Mouse (Mus musculus) heart, embryonic 13.5 days (tissue): ENCODE results near the gene Iqch. TPM values are rescaled to one million over a fixed set of nuclear protein-coding genes. Genes with fewer than 3 reads are reported as not detected.
"Not testable (repeated sequence)": the region's sequence is repeated elsewhere in the genome, so short reads cannot be mapped to it uniquely, and the experiment has no call there.

Experiments used
- ATAC-seq: fragments of 200-750 bp; cut with Nextera tagmentation; 2 replicates; pipeline ENCODE4 v1.8.0; 2017; ENCODE audit warnings: moderate TSS enrichment; ENCODE audit not compliant: insufficient number of reproducible peaks, low FRiP score, low TSS enrichment; ENCODE audit errors: extremely low read depth
- H3K27ac ChIP-seq: fragments of 300-500 bp; sonication (generic); replicated peaks from 2 replicates; pipeline ENCODE4 v1.5.1; 2015; ENCODE audit warnings: moderate library complexity, mild to moderate bottlenecking, inconsistent platforms
- H3K27me3 ChIP-seq: fragments of 300-500 bp; sonication (generic); replicated peaks from 2 replicates; pipeline ENCODE4 v1.6.1; 2015; ENCODE audit warnings: mild to moderate bottlenecking, inconsistent platforms
- H3K36me3 ChIP-seq: fragments of 300-500 bp; sonication (generic); 2 replicates; pipeline ENCODE4 v1.6.1; 2015; ENCODE audit warnings: mild to moderate bottlenecking, inconsistent platforms
- H3K4me1 ChIP-seq: fragments of 300-500 bp; sonication (generic); 2 replicates; pipeline ENCODE4 v1.6.1; 2015; ENCODE audit warnings: inconsistent platforms
- H3K4me2 ChIP-seq: fragments of 300-500 bp; sonication (generic); 2 replicates; pipeline ENCODE4 v1.6.1; 2015; ENCODE audit warnings: inconsistent platforms, mild to moderate bottlenecking, moderate library complexity
- H3K4me3 ChIP-seq: fragments of 300-500 bp; sonication (generic); 2 replicates; pipeline ENCODE4 v1.5.1; 2015; ENCODE audit warnings: moderate library complexity, mild to moderate bottlenecking, inconsistent platforms
- H3K9ac ChIP-seq: fragments of 300-500 bp; sonication (generic); 2 replicates; pipeline ENCODE4 v1.6.1; 2015; ENCODE audit warnings: inconsistent platforms, mild to moderate bottlenecking, moderate library complexity
- H3K9me3 ChIP-seq: fragments of 300-500 bp; sonication (generic); 2 replicates; pipeline ENCODE4 v1.6.1; 2016; ENCODE audit warnings: inconsistent platforms
- WGBS: fragments of 180-500 bp; shearing (Covaris S2); methylation state at CpG from one replicate; pipeline ENCODE4 v1.1.7; 2015; ENCODE audit warnings: mixed read lengths; 5-methylcytosine and 5-hydroxymethylcytosine counted together
- polyA plus RNA-seq: library from polyadenylated mRNA; unstranded; fragments of >200 nt; fragmentation: Nextera tagmentation; extraction: Ambion mirVana; gene quantifications from 2 replicates; pipeline ENCODE4 v1.2.1, GENCODE M21; 2015

Gene Iqch
- polyA plus RNA-seq, 1 experiment from 2014 or later: not detected

DNA sequence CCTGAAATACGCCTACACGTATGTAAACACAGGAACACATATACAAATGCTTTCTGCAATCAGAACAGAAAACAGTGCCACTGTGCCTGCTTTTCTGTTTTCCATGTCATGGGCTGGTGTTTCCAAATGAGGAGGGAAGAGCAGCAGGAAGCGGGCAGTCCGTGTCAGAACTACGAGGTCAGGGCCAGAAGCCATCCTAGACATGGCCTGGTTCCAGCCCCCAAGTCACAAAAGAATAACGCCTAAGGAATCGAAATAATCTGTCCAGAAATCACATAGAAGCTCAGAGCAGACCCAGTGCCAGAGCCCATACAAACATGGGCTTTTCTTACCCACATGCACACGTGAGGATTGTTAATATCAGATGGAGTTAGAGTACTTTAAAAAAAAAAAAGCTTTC lies 45.4 kb downstream of the Iqch start:
- H3K4me3 ChIP-seq: no peak overlapping the region
- H3K27me3 ChIP-seq: peaks cover 9% of the 10 kb centered on the region
- H3K9me3 ChIP-seq: no peaks in the 10 kb centered on the region
- no peaks in the 10 kb centered on the region for H3K36me3 ChIP-seq
- no peak overlapping the region for H3K9ac ChIP-seq
- ATAC-seq: no peak
- H3K4me2 ChIP-seq: no peak overlapping the region
- H3K4me1 ChIP-seq: peaks cover 3% of the 10 kb centered on the region; the same call in 1 of the 2 replicates
- no peak overlapping the region for H3K27ac ChIP-seq
- 68% methylated on average over 8 of the region's 8 CpGs for WGBS

DNA sequence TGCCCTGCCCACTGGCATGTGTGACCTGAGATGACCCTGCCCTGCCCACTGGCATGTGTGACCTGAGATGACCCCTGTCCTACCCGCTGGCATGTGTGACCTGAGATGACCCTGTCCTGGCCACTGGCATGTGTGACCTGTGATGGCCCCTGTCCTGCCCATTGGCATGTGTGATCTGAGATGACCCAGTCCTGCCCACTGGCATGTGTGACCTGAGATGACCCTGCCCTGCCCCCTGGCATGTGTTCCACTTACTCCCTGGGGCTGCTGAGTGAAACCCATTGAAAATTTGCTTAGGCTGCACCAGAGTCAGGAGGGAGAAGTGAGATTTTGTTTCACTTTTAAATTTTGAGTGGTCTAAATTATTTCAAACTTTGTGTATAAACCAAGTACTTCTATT lies 46.0 kb downstream of the Iqch start:
- no peak overlapping the region for H3K9ac ChIP-seq
- H3K4me3 ChIP-seq: no peak overlapping the region
- peaks cover 6% of the 10 kb centered on the region for H3K27me3 ChIP-seq
- no peak for ATAC-seq
- H3K4me1 ChIP-seq: peaks cover 3% of the 10 kb centered on the region; the same call in 1 of the 2 replicates
- WGBS: 62% methylated on average over 1 of the region's 1 CpGs
- H3K27ac ChIP-seq: no peak overlapping the region
- H3K4me2 ChIP-seq: no peak overlapping the region
- no peaks in the 10 kb centered on the region for H3K36me3 ChIP-seq
- H3K9me3 ChIP-seq: no peaks in the 10 kb centered on the region

DNA sequence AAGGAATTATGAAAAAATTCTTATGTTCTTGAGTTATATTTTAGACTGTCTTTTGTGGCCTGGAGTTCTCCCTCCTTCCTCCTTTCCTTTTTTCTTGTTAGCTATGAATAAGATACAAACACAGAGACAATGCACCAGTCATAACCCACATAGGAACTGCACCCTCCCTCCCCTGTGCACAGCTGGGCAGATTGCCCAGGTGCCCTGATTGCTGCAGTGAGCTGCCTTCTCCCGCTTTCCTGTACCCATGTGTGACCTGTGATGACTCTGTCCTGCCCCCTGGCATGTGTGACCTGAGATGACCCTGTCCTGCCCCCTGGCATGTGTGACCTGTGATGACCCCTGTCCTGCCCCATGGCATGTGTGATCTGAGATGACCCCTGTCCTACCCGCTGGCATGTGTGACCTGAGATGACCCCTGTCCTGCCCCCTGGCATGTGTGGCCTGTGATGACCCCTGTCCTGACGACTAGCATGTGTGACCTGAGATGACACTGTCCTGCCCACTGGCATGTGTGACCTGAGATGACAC lies 46.8 kb downstream of the Iqch start:
- Histone ChIP-seq H3K27ac (no peak overlapping the region), H3K4me2 (no peak overlapping the region), H3K9ac (no peak overlapping the region), H3K27me3 (peaks cover 7% of the 10 kb centered on the region), H3K9me3 (no peaks in the 10 kb centered on the region), H3K36me3 (no peaks in the 10 kb centered on the region), H3K4me1 (peaks cover 3% of the 10 kb centered on the region; the same call in 1 of the 2 replicates), H3K4me3 (no peak overlapping the region)
- no peak for ATAC-seq
- 50% methylated on average over 3 of the region's 3 CpGs for WGBS

GRCm38 (mm10) chr9:63553628-63554027 lies 48.7 kb downstream of the Iqch start:
- Histone ChIP-seq H3K9ac (no peak overlapping the region), H3K4me3 (no peak overlapping the region), H3K4me2 (no peak overlapping the region), H3K27ac (no peak overlapping the region), H3K36me3 (no peaks in the 10 kb centered on the region), H3K9me3 (no peaks in the 10 kb centered on the region), H3K27me3 (peaks cover 12% of the 10 kb centered on the region; the same call in 1 of the 2 replicates), H3K4me1 (peaks cover 10% of the 10 kb centered on the region)
- 69% methylated on average over 3 of the region's 3 CpGs for WGBS
- ATAC-seq: no peak

- not testable (repeated sequence) for H3K27ac ChIP-seq, H3K4me1 ChIP-seq, ATAC-seq, H3K4me3 ChIP-seq, H3K9ac ChIP-seq, H3K4me2 ChIP-seq, H3K9me3 ChIP-seq, H3K36me3 ChIP-seq
- 77% methylated on average over 6 of the region's 6 CpGs for WGBS
- H3K27me3 ChIP-seq: peaks cover 13% of the 10 kb centered on the region; the same call in 1 of the 2 replicates
Observed at GRCm38 (mm10) chr9:63550701-63551100, 51.6 kb downstream of the Iqch start.

- no peak for ATAC-seq
- Histone ChIP-seq H3K4me3 (no peak overlapping the region), H3K9me3 (no peaks in the 10 kb centered on the region), H3K27ac (no peak overlapping the region), H3K9ac (no peak overlapping the region), H3K36me3 (no peaks in the 10 kb centered on the region), H3K4me2 (no peak overlapping the region), H3K27me3 (peaks cover 13% of the 10 kb centered on the region; the same call in 1 of the 2 replicates), H3K4me1 (peaks cover 7% of the 10 kb centered on the region)
- WGBS: 84% methylated on average over 5 of the region's 5 CpGs
Observed at GRCm38 (mm10) chr9:63548966-63549365, 53.3 kb downstream of the Iqch start.

- Histone ChIP-seq H3K27me3 (0 out of 2 replicates have a peak, but pooled peaks cover 3% of the 10 kb centered on the region), H3K4me3 (no peak overlapping the region), H3K4me1 (no peaks in the 10 kb centered on the region), H3K9me3 (no peaks in the 10 kb centered on the region), H3K9ac (no peak overlapping the region), H3K4me2 (no peak overlapping the region), H3K36me3 (no peaks in the 10 kb centered on the region), H3K27ac (no peak overlapping the region)
- ATAC-seq: no peak
- WGBS: 48% methylated on average over 7 of the region's 7 CpGs
Observed at GRCm38 (mm10) chr9:63541926-63542325, 60.4 kb downstream of the Iqch start.

GRCm38 (mm10) chr9:63541301-63541700 lies 61.0 kb downstream of the Iqch start:
- H3K4me2 ChIP-seq: no peak overlapping the region
- no peaks in the 10 kb centered on the region for H3K4me1 ChIP-seq
- no peak overlapping the region for H3K4me3 ChIP-seq
- ATAC-seq: no peak
- H3K36me3 ChIP-seq: no peaks in the 10 kb centered on the region
- 0 out of 2 replicates have a peak, but pooled peaks cover 3% of the 10 kb centered on the region for H3K27me3 ChIP-seq
- no peaks in the 10 kb centered on the region for H3K9me3 ChIP-seq
- 70% methylated on average over 7 of the region's 7 CpGs for WGBS
- H3K9ac ChIP-seq: no peak overlapping the region
- no peak overlapping the region for H3K27ac ChIP-seq

DNA sequence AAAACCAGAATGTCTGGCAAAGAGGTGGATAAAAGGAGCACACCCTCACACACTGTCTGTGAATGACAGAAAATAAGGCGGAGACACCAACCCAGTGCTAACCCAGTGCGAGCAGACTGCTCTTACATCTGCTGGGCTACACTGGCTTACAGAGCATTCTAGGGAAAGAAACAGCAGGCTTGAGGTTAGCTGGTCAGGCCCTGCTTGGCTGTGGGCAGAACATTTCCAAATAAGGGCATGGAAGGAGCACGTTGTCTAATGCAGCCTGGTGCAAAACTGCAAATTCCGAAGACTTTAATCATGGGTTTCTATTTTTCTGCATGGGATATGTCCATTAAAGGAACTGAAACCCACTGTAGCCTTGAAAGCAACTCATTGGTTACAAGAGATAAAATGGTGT lies 64.8 kb downstream of the Iqch start:
- Histone ChIP-seq H3K9ac (no peak overlapping the region), H3K4me1 (peaks cover 15% of the 10 kb centered on the region), H3K36me3 (no peaks in the 10 kb centered on the region), H3K9me3 (no peaks in the 10 kb centered on the region), H3K27ac (no peak overlapping the region), H3K27me3 (no peaks in the 10 kb centered on the region), H3K4me3 (no peak overlapping the region), H3K4me2 (no peak overlapping the region)
- WGBS: 77% methylated on average over 4 of the region's 4 CpGs
- ATAC-seq: no peak

DNA sequence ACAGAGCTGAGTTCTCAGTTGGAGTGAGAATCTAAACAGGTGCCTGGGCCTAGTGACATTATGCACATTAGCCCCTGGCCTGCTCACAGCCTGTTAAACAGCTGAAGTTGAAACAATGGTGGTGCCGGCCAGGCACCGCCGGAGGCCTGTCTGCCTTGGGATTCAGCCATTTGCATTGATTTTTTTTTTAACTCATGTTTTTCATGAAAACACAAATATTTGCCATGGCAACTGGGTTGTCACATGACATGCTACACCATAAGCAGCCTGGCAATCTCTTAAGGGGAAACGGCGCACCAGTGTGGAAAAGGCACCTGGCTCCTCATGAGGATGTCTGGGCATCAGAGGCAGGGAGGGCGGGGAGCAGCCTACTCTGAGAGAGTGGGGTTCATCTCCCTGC lies 67.3 kb downstream of the Iqch start:
- Histone ChIP-seq H3K9ac (no peak overlapping the region), H3K4me3 (no peak overlapping the region), H3K9me3 (no peaks in the 10 kb centered on the region), H3K4me2 (no peak overlapping the region), H3K4me1 (peaks cover 15% of the 10 kb centered on the region), H3K36me3 (no peaks in the 10 kb centered on the region), H3K27ac (no peak overlapping the region), H3K27me3 (no peaks in the 10 kb centered on the region)
- no peak for ATAC-seq
- 75% methylated on average over 6 of the region's 6 CpGs for WGBS

- Histone ChIP-seq H3K27ac (no peak overlapping the region), H3K4me1 (peaks cover 15% of the 10 kb centered on the region), H3K4me2 (no peak overlapping the region), H3K4me3 (no peak overlapping the region), H3K9ac (no peak overlapping the region), H3K9me3 (no peaks in the 10 kb centered on the region), H3K27me3 (no peaks in the 10 kb centered on the region), H3K36me3 (no peaks in the 10 kb centered on the region)
- WGBS: 50% methylated on average over 7 of the region's 7 CpGs
- ATAC-seq: no peak
Observed at GRCm38 (mm10) chr9:63534371-63534780, 67.9 kb downstream of the Iqch start.

DNA sequence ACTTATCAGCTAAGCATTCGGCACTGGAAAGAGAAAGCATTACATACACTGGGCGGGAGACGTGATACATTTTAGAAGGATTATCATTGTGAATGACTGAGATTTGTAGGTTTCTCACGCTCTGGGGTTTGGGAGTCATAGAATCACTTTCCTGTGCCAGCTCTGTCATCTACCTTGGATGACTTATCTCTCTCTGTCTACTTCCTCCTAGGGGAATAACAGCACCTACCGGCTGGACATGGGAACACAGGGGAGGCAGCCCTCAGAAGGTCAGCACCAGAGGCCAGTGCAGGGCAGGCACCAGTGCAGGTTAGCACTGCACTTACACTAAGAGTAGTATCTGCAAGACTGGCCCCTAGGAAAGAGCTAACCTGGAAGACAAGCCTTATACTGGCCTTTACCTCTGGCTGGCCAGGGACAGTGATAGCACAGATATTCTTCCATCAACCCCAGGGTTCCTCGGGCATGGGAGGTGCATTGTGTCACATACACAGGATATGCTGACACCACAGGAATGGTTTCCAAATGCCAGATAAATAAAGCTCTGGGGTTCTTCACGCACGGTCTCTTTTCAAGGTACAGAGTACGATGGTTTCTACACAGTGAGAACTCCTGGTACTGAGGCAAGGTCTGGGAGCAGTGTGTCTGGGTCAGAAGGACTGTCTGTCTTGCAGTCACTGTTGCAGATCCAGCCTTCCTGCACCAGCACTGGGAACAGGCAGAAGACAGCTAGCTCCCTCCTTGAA lies 69.2 kb downstream of the Iqch start:
- no peaks in the 10 kb centered on the region for H3K36me3 ChIP-seq
- 54% methylated on average over 9 of the region's 9 CpGs for WGBS
- no peaks in the 10 kb centered on the region for H3K27me3 ChIP-seq

More for the DNA sequence above, 69.2 kb downstream of the Iqch start:
- H3K9me3 ChIP-seq: no peaks in the 10 kb centered on the region
- no peak overlapping the region for H3K9ac ChIP-seq
- H3K4me1 ChIP-seq: peaks cover 15% of the 10 kb centered on the region
- H3K27ac ChIP-seq: no peak overlapping the region
- H3K4me2 ChIP-seq: no peak overlapping the region
- no peak overlapping the region for H3K4me3 ChIP-seq
- no peak for ATAC-seq
